Mouse (Mus musculus) limb, embryonic 13.5 days (tissue): ENCODE measurements around the gene Lmo4. TPM values are rescaled to one million over a fixed set of nuclear protein-coding genes. Genes with fewer than 3 reads are reported as not detected.

Experiments
- ATAC-seq: fragments of 200-750 bp; cut with Nextera tagmentation; 2 replicates; pipeline ENCODE4 v1.8.0; 2017; ENCODE audit warnings: low read depth, moderate number of reproducible peaks, moderate TSS enrichment; ENCODE audit not compliant: low FRiP score
- H3K27ac ChIP-seq: fragments of 300-500 bp; sonication (generic); 2 replicates; pipeline ENCODE4 v1.5.1; 2015; ENCODE audit warnings: inconsistent platforms, mild to moderate bottlenecking, moderate library complexity
- H3K27me3 ChIP-seq: fragments of 300-500 bp; sonication (generic); 2 replicates; pipeline ENCODE4 v1.6.1; 2015; ENCODE audit warnings: mild to moderate bottlenecking, inconsistent platforms
- H3K36me3 ChIP-seq: fragments of 300-500 bp; sonication (generic); 2 replicates; pipeline ENCODE4 v1.6.1; 2015; ENCODE audit warnings: inconsistent platforms, mild to moderate bottlenecking, moderate library complexity
- H3K4me1 ChIP-seq: fragments of 300-500 bp; sonication (generic); 2 replicates; pipeline ENCODE4 v1.6.1; 2015; ENCODE audit warnings: inconsistent platforms
- H3K4me2 ChIP-seq: fragments of 300-500 bp; sonication (generic); replicated peaks from 2 replicates; pipeline ENCODE4 v1.6.1; 2015; ENCODE audit warnings: inconsistent platforms, mild to moderate bottlenecking, moderate library complexity
- H3K4me3 ChIP-seq: fragments of 300-500 bp; sonication (generic); 2 replicates; pipeline ENCODE4 v1.5.1; 2015; ENCODE audit warnings: moderate library complexity, mild to moderate bottlenecking, inconsistent platforms
- H3K9ac ChIP-seq: fragments of 300-500 bp; sonication (generic); 2 replicates; pipeline ENCODE4 v1.6.1; 2015; ENCODE audit warnings: mild to moderate bottlenecking, inconsistent platforms
- H3K9me3 ChIP-seq: fragments of 300-500 bp; sonication (generic); 2 replicates; pipeline ENCODE4 v1.6.1; 2016; ENCODE audit warnings: inconsistent platforms
- WGBS: fragments of 180-500 bp; shearing (Covaris S2); methylation state at CpG from one replicate; pipeline ENCODE4 v1.1.7; 2015; 5-methylcytosine and 5-hydroxymethylcytosine counted together
- polyA plus RNA-seq: library from polyadenylated mRNA; unstranded; fragments of >200 nt; fragmentation: Nextera tagmentation; extraction: Ambion mirVana; gene quantifications from 2 replicates; pipeline ENCODE4 v1.2.1, GENCODE M21; 2015

Lmo4 gene
- polyA plus RNA-seq, 1 experiment from 2014 or later: 87.5 TPM

DNA sequence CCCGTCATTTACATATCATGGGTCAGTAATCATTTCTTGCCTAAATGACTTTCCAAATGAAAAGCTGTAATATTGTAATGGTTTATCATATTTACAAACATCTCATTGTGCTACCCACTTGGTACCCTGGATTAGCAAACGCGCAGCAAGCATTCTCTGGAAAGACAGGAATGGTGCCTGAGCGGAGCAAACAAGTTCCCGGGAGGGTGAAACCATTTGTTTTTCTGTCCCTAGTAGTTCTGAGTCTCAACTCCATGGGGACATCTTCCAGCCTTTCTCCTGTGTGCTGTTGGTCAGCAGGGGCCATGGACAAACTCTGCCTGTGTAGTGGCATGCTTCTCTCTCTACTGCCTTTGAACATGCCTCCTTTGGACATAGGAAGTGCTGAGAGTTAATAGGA lies 64.2 kb downstream of the Lmo4 start:
- Histone ChIP-seq H3K27me3 (no peaks in the 10 kb centered on the region), H3K4me1 (no peaks in the 10 kb centered on the region), H3K9me3 (no peaks in the 10 kb centered on the region), H3K4me2 (no peak overlapping the region), H3K27ac (no peak overlapping the region), H3K4me3 (no peak overlapping the region), H3K36me3 (no peaks in the 10 kb centered on the region), H3K9ac (no peak overlapping the region)
- WGBS: 94% methylated on average over 5 of the region's 5 CpGs
- ATAC-seq: no peak

DNA sequence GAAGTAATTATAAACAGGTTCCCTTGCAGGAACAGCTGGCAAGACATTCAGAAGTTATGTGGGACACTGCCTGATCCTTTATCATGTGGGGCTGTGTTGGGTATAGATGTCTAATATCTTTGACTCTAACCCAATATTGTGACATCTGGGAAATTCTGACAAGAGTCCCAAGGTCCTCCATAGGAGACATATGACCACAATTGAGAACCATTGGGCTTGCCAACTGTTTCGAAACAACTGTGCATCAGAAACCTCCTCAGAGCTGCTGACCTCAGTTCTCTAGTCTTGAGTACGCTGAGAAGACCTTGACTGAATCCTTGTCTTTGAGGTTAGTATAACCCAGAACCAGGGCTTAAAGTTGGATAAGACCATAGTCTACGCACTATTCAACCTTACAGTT lies 66.4 kb downstream of the Lmo4 start:
- H3K4me1 ChIP-seq: no peaks in the 10 kb centered on the region
- ATAC-seq: no peak
- H3K27me3 ChIP-seq: no peaks in the 10 kb centered on the region
- no peak overlapping the region for H3K4me3 ChIP-seq
- no peak overlapping the region for H3K9ac ChIP-seq
- no peak overlapping the region for H3K27ac ChIP-seq
- 95% methylated on average over 3 of the region's 3 CpGs for WGBS
- H3K4me2 ChIP-seq: no peak overlapping the region
- no peaks in the 10 kb centered on the region for H3K36me3 ChIP-seq
- no peaks in the 10 kb centered on the region for H3K9me3 ChIP-seq
